Mouse (Mus musculus): ENCODE results near the gene Ddi2. TPM values are rescaled to one million over a fixed set of nuclear protein-coding genes. Genes with fewer than 3 reads are reported as not detected.

Ddi2 gene
- polyA plus RNA-seq, 1 experiment from 2014 or later = 22.6 TPM

DNA sequence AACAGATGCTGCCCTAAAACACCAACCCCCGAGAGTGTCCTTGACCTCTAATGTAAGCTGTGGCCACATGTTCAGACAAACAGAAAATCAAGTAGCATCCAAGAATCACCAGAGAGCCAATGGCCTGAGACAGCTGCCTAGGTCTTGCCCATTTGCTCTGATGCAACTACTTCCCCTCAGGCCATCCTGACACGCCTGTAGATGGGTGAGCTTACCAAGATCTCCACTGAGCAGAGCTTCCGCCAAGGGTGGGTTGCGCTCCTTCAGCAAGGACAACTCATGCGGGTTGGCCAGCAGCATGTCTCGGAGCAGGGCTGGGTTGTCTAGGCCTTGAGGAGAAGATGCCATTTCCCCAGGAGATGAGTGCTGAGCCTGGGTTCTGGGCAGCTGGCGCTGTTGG lies 15.2 kb downstream of the Ddi2 start:
- Histone ChIP-seq H3K27ac (ENCODE audit: low read depth, low read length) (no peak overlapping the region), H3K4me1 (replicated peaks; ENCODE audit: control insufficient read depth, insufficient read depth, low read length) (no peaks in the 10 kb centered on the region), H3K27me3 (ENCODE audit: control insufficient read depth, insufficient read depth, low read length) (no peaks in the 10 kb centered on the region), H3K9me3 (ENCODE audit: control insufficient read depth, low read length) (no peaks in the 10 kb centered on the region), H3K4me2 (ENCODE audit: low read depth, low read length, severe bottlenecking) (no peak overlapping the region), H3K4me3 (ENCODE audit: low read depth, low read length) (no peak overlapping the region), H3K9ac (ENCODE audit: low read length) (no peak overlapping the region), H3K36me3 (ENCODE audit: control insufficient read depth, insufficient read depth, low read length) (peaks cover 4% of the 10 kb centered on the region; the same call in 1 of the 2 replicates)
- ATAC-seq (replicated peaks; ENCODE audit: low FRiP score) (no peak), DNase-seq (ENCODE audit: low spot score) (no peak)
- 96% methylated on average over 7 of the region's 7 CpGs for WGBS

GRCm38 (mm10) chr4:141705331-141705730 lies 17.9 kb downstream of the Ddi2 start:
- DNase-seq (ENCODE audit: low spot score) (no peak), ATAC-seq (replicated peaks; ENCODE audit: low FRiP score) (no peak)
- Histone ChIP-seq H3K4me3 (ENCODE audit: low read depth, low read length) (no peak overlapping the region), H3K9me3 (ENCODE audit: control insufficient read depth, low read length) (no peaks in the 10 kb centered on the region), H3K4me2 (ENCODE audit: low read depth, low read length, severe bottlenecking) (no peak overlapping the region), H3K9ac (ENCODE audit: low read length) (no peak overlapping the region), H3K27ac (ENCODE audit: low read depth, low read length) (no peak overlapping the region), H3K4me1 (replicated peaks; ENCODE audit: control insufficient read depth, insufficient read depth, low read length) (no peaks in the 10 kb centered on the region), H3K27me3 (ENCODE audit: control insufficient read depth, insufficient read depth, low read length) (no peaks in the 10 kb centered on the region), H3K36me3 (ENCODE audit: control insufficient read depth, insufficient read depth, low read length) (peaks cover 4% of the 10 kb centered on the region; the same call in 1 of the 2 replicates)
- 94% methylated on average over 4 of the region's 4 CpGs for WGBS

DNA sequence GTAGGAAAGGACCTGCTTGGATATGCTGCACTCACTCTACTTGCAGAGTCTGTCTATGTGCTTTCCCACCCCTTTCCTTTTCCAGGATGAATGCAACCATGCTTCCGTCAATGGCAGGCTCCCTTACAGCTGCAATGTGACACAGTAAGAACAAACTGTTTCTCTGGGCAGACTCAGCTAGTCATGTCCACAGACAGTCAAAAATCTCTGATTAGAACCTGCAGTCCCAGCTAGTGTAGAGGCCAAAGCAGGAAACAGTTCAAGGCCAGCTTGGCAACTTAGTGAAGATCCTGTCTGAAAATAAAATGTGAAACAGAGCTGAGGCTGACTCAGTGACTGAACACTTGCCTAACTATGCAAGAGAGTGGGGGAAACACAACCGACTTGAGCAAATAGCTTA lies 18.6 kb downstream of the Ddi2 start:
- no peak overlapping the region for H3K9ac ChIP-seq (ENCODE audit: low read length)
- H3K27ac ChIP-seq (ENCODE audit: low read depth, low read length) = no peak overlapping the region
- no peak overlapping the region for H3K4me2 ChIP-seq (ENCODE audit: low read depth, low read length, severe bottlenecking)
- DNase-seq (ENCODE audit: low spot score) (no peak), ATAC-seq (replicated peaks; ENCODE audit: low FRiP score) (no peak)
- H3K4me3 ChIP-seq (ENCODE audit: low read depth, low read length) = no peak overlapping the region
- H3K27me3 ChIP-seq (ENCODE audit: control insufficient read depth, insufficient read depth, low read length) = no peaks in the 10 kb centered on the region
- no peaks in the 10 kb centered on the region for H3K4me1 ChIP-seq (replicated peaks; ENCODE audit: control insufficient read depth, insufficient read depth, low read length)
- WGBS = 91% methylated on average over 2 of the region's 2 CpGs
- H3K9me3 ChIP-seq (ENCODE audit: control insufficient read depth, low read length) = no peaks in the 10 kb centered on the region
- H3K36me3 ChIP-seq (ENCODE audit: control insufficient read depth, insufficient read depth, low read length) = peaks cover 4% of the 10 kb centered on the region; the same call in 1 of the 2 replicates

DNA sequence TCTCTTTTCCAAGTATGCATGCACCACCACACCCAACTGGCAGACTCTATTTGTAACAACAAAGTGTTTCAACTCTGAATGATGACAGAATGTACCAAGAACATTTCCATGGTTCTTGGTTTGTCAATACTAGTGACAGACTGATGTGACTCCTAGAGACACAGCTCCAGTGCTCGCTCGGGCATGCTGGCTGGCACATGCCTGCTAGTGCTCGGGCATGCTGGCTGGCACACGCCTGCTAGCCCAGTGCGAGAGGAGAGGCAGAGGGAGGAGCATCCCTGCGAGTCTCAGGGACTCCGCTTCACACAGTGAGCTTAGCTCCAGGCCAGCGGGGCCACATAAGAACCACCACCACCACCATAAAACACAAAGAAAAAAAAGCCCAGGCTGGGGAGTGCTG lies 28.5 kb downstream of the Ddi2 start:
- WGBS = 95% methylated on average over 8 of the region's 8 CpGs
- ATAC-seq (replicated peaks; ENCODE audit: low FRiP score) (no peak), DNase-seq (ENCODE audit: low spot score) (no peak)
- Histone ChIP-seq H3K4me3 (ENCODE audit: low read depth, low read length) (no peak overlapping the region), H3K4me1 (replicated peaks; ENCODE audit: control insufficient read depth, insufficient read depth, low read length) (no peaks in the 10 kb centered on the region), H3K36me3 (ENCODE audit: control insufficient read depth, insufficient read depth, low read length) (peaks cover 9% of the 10 kb centered on the region), H3K27me3 (ENCODE audit: control insufficient read depth, insufficient read depth, low read length) (no peaks in the 10 kb centered on the region), H3K27ac (ENCODE audit: low read depth, low read length) (no peak overlapping the region), H3K9me3 (ENCODE audit: control insufficient read depth, low read length) (no peaks in the 10 kb centered on the region), H3K4me2 (ENCODE audit: low read depth, low read length, severe bottlenecking) (no peak overlapping the region), H3K9ac (ENCODE audit: low read length) (no peak overlapping the region)

GRCm38 (mm10) chr4:141688505-141688904 lies 34.7 kb downstream of the Ddi2 start:
- no peak for ATAC-seq (replicated peaks; ENCODE audit: low FRiP score)
- H3K9me3 ChIP-seq (ENCODE audit: control insufficient read depth, low read length) = no peaks in the 10 kb centered on the region
- no peaks in the 10 kb centered on the region for H3K27me3 ChIP-seq (ENCODE audit: control insufficient read depth, insufficient read depth, low read length)
- no peak overlapping the region for H3K9ac ChIP-seq (ENCODE audit: low read length)
- H3K36me3 ChIP-seq (ENCODE audit: control insufficient read depth, insufficient read depth, low read length) = peaks cover 6% of the 10 kb centered on the region
- no peak overlapping the region for H3K4me3 ChIP-seq (ENCODE audit: low read depth, low read length)
- DNase-seq (ENCODE audit: low spot score) = no peak
- WGBS = 97% methylated on average over 8 of the region's 8 CpGs
- no peak overlapping the region for H3K27ac ChIP-seq (ENCODE audit: low read depth, low read length)
- H3K4me2 ChIP-seq (ENCODE audit: low read depth, low read length, severe bottlenecking) = no peak overlapping the region
- no peaks in the 10 kb centered on the region for H3K4me1 ChIP-seq (replicated peaks; ENCODE audit: control insufficient read depth, insufficient read depth, low read length)

- Histone ChIP-seq H3K36me3 (ENCODE audit: control insufficient read depth, insufficient read depth, low read length) (peaks cover 6% of the 10 kb centered on the region), H3K4me1 (replicated peaks; ENCODE audit: control insufficient read depth, insufficient read depth, low read length) (no peaks in the 10 kb centered on the region), H3K4me3 (ENCODE audit: low read depth, low read length) (no peak overlapping the region), H3K4me2 (ENCODE audit: low read depth, low read length, severe bottlenecking) (no peak overlapping the region), H3K9me3 (ENCODE audit: control insufficient read depth, low read length) (no peaks in the 10 kb centered on the region), H3K9ac (ENCODE audit: low read length) (no peak overlapping the region), H3K27me3 (ENCODE audit: control insufficient read depth, insufficient read depth, low read length) (no peaks in the 10 kb centered on the region), H3K27ac (ENCODE audit: low read depth, low read length) (no peak overlapping the region)
- DNase-seq (ENCODE audit: low spot score) (no peak), ATAC-seq (replicated peaks; ENCODE audit: low FRiP score) (no peak)
- 76% methylated on average over 8 of the region's 8 CpGs for WGBS
These were observed 36.7 kb downstream of the Ddi2 start for GRCm38 (mm10) chr4:141686525-141686924.

- Histone ChIP-seq H3K4me3 (ENCODE audit: low read depth, low read length) (no peak overlapping the region), H3K27ac (ENCODE audit: low read depth, low read length) (no peak overlapping the region), H3K9ac (ENCODE audit: low read length) (no peak overlapping the region), H3K36me3 (ENCODE audit: control insufficient read depth, insufficient read depth, low read length) (peaks cover 6% of the 10 kb centered on the region), H3K9me3 (ENCODE audit: control insufficient read depth, low read length) (no peaks in the 10 kb centered on the region), H3K27me3 (ENCODE audit: control insufficient read depth, insufficient read depth, low read length) (no peaks in the 10 kb centered on the region), H3K4me2 (ENCODE audit: low read depth, low read length, severe bottlenecking) (no peak overlapping the region), H3K4me1 (replicated peaks; ENCODE audit: control insufficient read depth, insufficient read depth, low read length) (no peaks in the 10 kb centered on the region)
- 93% methylated on average over 3 of the region's 3 CpGs for WGBS
- ATAC-seq (replicated peaks; ENCODE audit: low FRiP score) = no peak
- DNase-seq (ENCODE audit: low spot score) = no peak
These were observed 37.1 kb downstream of the Ddi2 start for GRCm38 (mm10) chr4:141686093-141686492.

- Histone ChIP-seq H3K27me3 (ENCODE audit: control insufficient read depth, insufficient read depth, low read length) (no peaks in the 10 kb centered on the region), H3K9me3 (ENCODE audit: control insufficient read depth, low read length) (no peaks in the 10 kb centered on the region), H3K4me2 (ENCODE audit: low read depth, low read length, severe bottlenecking) (no peak within 1 kb of the TSS), H3K4me3 (ENCODE audit: low read depth, low read length) (no peak within 1 kb of the TSS), H3K9ac (ENCODE audit: low read length) (no peak within 1 kb of the TSS), H3K27ac (ENCODE audit: low read depth, low read length) (no peak within 1 kb of the TSS), H3K4me1 (replicated peaks; ENCODE audit: control insufficient read depth, insufficient read depth, low read length) (no peaks in the 10 kb centered on the region), H3K36me3 (ENCODE audit: control insufficient read depth, insufficient read depth, low read length) (peaks cover 6% of the 10 kb centered on the region)
- WGBS = 95% methylated on average over 6 of the region's 6 CpGs
- no peak for DNase-seq (ENCODE audit: low spot score)
- no peak for ATAC-seq (replicated peaks; ENCODE audit: low FRiP score)
These were observed 37.7 kb downstream of the Ddi2 start, which contains the start of gene Rsc1a1 for GRCm38 (mm10) chr4:141685499-141685898. Gene Rsc1a1, minus strand, starts transcription at chr4:141685599.

GRCm38 (mm10) chr4:141682706-141683230 lies 40.5 kb downstream of the Ddi2 start:
- Histone ChIP-seq H3K27me3 (ENCODE audit: control insufficient read depth, insufficient read depth, low read length) (no peaks in the 10 kb centered on the region), H3K9me3 (ENCODE audit: control insufficient read depth, low read length) (no peaks in the 10 kb centered on the region), H3K4me2 (ENCODE audit: low read depth, low read length, severe bottlenecking) (no peak overlapping the region), H3K4me1 (replicated peaks; ENCODE audit: control insufficient read depth, insufficient read depth, low read length) (no peaks in the 10 kb centered on the region), H3K27ac (ENCODE audit: low read depth, low read length) (no peak overlapping the region), H3K9ac (ENCODE audit: low read length) (no peak overlapping the region), H3K36me3 (ENCODE audit: control insufficient read depth, insufficient read depth, low read length) (peaks cover 6% of the 10 kb centered on the region), H3K4me3 (ENCODE audit: low read depth, low read length) (no peak overlapping the region)
- ATAC-seq (replicated peaks; ENCODE audit: low FRiP score) (no peak), DNase-seq (ENCODE audit: low spot score) (no peak)
- 68% methylated on average over 12 of the region's 12 CpGs for WGBS
